Mouse (Mus musculus) gastrocnemius, postnatal 25 days (tissue): Measurements from ENCODE around the gene 4932438H23Rik. TPM values are rescaled to one million over a fixed set of nuclear protein-coding genes. Genes with fewer than 3 reads are reported as not detected.

Experiments used
- DNase-seq: peaks from one replicate; pipeline ENCODE4 v3.0.0; 2022
- total RNA-seq, 2 experiments: library from RNA; stranded (reverse); gene quantifications; 1 replicate in 1 of 2; 2 replicates in 1 of 2; pipeline ENCODE4 v1.2.3; 2021

Gene 4932438H23Rik
- total RNA-seq, 2 experiments from 2014 or later: 0.33 to 0.38 TPM

DNA sequence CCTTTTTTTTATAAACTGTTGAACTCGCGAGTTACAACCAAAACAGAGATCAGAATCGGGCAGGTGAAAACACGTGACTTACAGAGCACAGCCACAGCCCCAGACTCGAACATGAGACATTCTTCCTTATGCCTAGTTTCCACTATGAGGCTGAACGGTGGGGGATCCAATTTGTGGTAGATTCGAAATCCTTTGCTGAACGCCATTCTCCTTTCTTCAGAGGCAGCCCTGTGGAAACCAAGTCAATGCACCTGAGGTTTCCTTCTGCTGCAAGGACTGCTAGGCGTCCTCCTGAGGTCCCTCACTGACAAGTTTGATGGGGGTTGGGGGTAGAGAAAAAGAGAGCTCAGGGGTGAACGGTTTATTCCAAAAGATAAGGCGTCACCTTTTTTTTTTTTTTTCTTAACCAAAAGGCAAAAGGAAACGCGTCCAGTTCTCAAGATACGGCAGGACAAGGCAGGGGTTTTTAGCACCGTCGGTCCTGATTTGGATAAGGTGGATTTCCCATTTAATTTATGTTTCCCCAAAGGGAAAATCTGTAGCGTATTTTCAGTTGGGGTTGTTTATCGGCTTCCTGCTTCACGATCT lies 84.9 kb downstream of the 4932438H23Rik start:
- DNase-seq: no peak

DNA sequence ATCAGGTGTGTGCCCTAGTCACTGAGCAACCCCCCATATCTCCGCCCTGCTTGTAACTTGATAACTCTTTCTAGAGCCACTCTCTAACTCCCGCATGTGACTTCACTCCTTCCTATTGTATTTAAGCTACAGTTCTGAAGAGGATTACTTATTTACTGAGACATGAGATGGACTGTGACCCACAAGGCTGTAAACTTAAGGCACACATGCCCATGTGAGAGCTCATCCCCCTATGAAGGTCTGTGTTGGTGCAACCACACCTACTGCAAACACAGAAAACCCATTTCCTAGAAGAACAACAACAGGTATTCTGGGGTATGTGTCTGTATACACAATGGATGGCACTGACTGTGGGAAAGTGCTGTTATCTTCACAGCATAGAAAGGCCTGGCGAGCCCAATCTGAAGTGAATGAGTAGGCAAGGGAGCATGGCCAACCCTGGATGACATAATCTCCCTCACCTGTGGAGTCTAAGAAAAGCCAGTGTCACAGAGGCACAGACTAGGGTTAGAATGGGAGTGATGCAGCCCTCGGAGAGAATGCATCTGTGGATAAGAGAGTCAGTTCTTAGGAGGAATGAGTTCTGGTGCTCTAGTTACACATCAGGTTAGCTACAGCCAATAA lies 89.9 kb downstream of the 4932438H23Rik start:
- DNase-seq: no peak

Other genes starting within 250 kb of the 4932438H23Rik start
- 10 to 100 TPM; 23.8 to 25.9 TPM for gene Cfap298, start 160.0 kb downstream of the 4932438H23Rik start, total RNA-seq
- gene Synj1, start 83.8 kb downstream of the 4932438H23Rik start, total RNA-seq: 10 to 100 TPM in 1 of 2 experiments, 1 to 10 TPM in 1; 10.0 to 10.9 TPM
- gene Paxbp1, start 50.6 kb downstream of the 4932438H23Rik start, total RNA-seq: 1 to 10 TPM; 8.9 to 9.8 TPM
- not detected for gene Olig2, start 130.3 kb upstream of the 4932438H23Rik start, total RNA-seq
- gene Olig1, start 174.7 kb upstream of the 4932438H23Rik start, total RNA-seq: not detected